Mouse (Mus musculus) common myeloid progenitor, adult 5-6 weeks (primary cell): ENCODE data around the gene Cldn24. TPM values are rescaled to one million over a fixed set of nuclear protein-coding genes. Genes with fewer than 3 reads are reported as not detected.

ENCODE experiments used
- ATAC-seq: replicated peaks from 2 replicates; pipeline ENCODE4 v1.8.0; 2016; ENCODE audit warnings: low read depth, mild to moderate bottlenecking, moderate TSS enrichment, inconsistent platforms; ENCODE audit not compliant: poor library complexity, severe bottlenecking
- total RNA-seq: library from RNA; stranded (forward); fragments of 200-1000, 187-1606 nt; gene quantifications from 2 replicates; pipeline ENCODE4 v1.2.3, GENCODE M21; 2017

Gene Cldn24
- total RNA-seq, 1 experiment from 2014 or later = not detected

GRCm38 (mm10) chr8:47825596-47825995, 3.7 kb downstream of the Cldn24 start:
- no peak for ATAC-seq

DNA sequence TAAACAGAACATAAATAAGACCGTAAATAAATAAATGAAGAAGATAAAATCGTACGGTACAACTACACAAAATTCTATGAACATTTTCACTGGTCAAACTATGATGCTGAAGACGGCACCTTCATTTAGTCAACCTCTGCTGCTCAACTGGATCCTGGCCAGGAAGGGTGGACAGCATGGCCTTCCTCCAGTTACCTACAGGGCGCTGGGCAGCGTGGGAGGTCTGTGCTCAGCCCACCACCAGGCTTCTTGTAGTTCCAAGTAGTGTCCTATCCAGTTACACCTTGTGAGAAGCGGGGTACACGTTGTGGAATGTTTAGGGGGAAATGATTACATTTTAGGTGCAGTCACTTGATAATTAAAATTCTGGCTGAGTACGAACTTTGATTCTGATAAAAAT, 5.0 kb downstream of the Cldn24 start:
- no peak for ATAC-seq

DNA sequence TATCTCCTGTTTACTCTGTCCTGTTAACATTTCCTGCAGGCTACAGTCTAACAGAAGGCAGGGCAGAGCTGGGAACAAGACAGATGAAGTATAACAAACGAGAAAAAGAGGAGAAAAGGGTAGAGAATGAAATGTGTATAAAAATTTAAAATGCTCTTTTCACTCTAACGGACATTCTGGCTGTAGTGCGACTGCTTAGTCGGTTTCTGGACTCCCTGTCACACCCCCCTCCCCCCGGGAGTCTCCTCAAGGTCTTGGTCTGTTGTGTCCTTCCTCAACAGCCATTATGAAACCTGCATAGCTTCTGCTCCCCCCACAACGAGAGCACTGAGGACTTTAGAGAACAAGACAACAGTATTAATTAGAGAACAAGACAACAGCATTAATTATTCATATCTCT, 10.7 kb downstream of the Cldn24 start:
- no peak for ATAC-seq

- ATAC-seq = peak; percentile 80
Observed at GRCm38 (mm10) chr8:47833944-47834343, 12.0 kb downstream of the Cldn24 start.

- no peak for ATAC-seq
Observed at GRCm38 (mm10) chr8:47843063-47843462, 21.1 kb downstream of the Cldn24 start.

DNA sequence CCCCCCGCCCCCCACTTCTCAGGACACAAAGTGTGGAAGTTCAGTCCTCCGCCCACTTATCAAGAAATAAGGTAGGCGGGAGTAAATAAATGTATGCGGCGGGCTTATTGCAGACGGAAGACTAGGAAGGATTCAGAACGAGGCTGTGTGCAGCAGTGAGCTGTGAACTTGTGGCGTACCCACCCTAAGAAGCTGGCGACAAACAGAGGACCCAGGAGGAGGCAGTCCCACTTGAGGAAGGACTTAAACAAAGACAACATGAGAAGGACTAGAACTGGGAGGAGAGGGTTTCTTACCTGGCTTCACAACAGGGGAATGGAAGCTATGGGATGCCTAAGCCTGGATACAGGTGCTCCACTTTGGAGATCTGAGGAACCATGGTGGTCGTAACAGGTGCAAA, 21.7 kb downstream of the Cldn24 start:
- no peak for ATAC-seq

GRCm38 (mm10) chr8:47845956-47846355, 24.0 kb downstream of the Cldn24 start:
- ATAC-seq = no peak

- ATAC-seq = no peak
Observed at GRCm38 (mm10) chr8:47847161-47847560, 25.2 kb downstream of the Cldn24 start.

GRCm38 (mm10) chr8:47847931-47848330, 26.0 kb downstream of the Cldn24 start:
- ATAC-seq = no peak

DNA sequence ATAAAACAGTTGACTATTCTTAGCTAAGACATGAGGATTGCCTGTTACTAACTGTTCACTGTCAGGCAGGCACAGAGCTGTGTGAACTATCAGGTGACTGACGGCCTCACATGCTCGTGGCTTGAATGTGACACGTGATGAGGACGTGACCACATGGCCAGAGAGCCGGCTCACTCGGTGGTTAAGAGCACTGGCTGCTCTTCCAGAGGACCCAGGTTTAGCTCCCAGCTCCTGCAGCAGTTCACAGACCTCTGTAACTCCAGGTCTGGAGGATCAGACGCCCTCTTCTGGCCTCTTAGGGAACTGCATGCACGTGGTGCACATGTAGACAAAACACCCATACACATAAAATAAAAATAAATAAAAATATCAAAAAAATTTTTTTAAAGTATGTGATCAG, 27.9 kb downstream of the Cldn24 start:
- ATAC-seq = no peak

DNA sequence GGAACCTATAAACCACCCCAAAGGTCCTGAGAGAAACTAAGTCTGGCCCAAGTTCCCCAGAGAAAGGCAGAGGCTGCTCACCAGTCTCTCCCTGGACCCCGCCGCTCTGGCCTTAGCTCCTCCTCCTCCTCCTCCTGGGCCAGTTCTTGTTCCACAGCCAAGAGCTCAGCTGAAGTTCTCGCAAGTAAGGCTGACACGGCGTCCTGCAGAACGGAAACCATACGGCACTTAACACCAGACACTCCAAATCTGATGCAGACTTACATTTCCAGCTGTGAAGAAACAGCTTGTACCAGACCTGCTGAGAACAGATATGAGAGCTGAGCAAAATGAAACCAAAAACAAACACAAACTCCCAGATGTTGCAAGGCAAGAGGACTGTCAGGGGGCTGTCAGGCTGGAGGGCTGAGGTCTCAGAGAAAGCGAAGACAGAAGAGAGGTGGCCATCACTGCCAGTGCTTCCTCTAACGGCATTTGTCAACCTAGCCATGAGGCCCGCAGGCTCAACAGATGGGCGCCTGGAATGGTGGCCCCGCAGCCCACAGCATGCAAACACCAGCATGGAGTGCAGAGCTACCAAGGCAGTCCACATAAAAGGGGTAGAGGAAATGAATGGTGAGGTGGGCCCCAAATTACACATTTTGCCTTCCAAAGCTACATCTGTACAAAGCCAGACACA, 30.0 kb downstream of the Cldn24 start:
- ATAC-seq = peak; percentile 83

- ATAC-seq = no peak
Observed at GRCm38 (mm10) chr8:47852737-47853136, 30.8 kb downstream of the Cldn24 start.

DNA sequence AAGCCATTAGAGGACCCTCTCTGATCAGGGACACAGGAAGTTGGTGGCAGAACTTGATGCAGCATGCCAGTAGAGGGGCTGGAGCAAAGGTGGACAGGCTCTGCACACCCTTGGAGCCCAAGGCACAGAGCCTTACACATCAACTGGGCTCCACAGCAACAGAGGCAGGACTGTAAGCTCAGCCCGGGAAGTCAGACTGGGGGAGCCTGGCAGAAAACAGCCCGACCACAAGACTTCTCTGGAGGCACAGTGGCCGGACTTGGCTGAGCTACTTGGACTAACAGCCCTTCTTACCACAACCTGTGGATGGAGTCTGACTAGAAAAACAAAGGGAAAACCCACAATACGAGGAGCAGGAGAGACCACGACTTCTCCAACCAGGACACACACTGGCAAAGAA, 31.4 kb downstream of the Cldn24 start:
- ATAC-seq = no peak

DNA sequence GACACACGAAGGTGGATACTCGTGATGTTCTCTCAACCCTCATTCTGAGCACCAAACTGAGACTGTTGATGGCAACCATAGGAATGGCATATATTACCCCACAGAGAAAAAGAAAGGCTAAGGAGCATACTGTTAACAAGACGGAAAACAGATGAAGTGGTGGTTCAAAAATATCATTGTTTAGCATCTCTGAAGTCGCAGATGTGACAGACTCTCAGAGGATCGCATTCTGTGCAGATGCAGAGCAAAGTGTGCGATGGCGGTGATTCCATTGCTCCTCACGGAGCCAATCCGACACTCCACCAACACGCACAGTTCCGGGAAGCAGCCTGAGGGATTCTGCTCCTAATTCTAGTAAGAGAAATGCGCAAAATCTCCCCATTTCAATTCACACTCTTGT, 37.3 kb downstream of the Cldn24 start:
- no peak for ATAC-seq

DNA sequence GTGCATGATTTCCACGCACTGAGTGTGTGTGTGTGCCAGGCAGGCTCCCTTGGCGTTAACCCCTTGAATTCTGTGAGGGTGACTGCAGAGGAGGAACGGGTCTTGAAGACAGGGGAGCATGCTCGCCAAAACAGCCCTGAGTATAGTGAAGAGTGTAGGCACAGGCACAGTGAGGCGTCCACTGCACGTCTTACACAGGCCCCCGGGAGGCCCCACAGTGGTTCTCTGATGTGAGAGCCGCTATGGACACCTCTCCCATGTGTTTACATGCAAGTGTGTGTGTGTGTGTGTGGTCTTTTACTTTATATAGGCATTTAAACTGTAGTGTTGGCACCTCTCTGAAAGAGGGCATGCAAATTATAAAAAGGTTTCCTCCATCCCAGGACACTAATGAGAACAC, 44.6 kb downstream of the Cldn24 start:
- ATAC-seq = no peak

DNA sequence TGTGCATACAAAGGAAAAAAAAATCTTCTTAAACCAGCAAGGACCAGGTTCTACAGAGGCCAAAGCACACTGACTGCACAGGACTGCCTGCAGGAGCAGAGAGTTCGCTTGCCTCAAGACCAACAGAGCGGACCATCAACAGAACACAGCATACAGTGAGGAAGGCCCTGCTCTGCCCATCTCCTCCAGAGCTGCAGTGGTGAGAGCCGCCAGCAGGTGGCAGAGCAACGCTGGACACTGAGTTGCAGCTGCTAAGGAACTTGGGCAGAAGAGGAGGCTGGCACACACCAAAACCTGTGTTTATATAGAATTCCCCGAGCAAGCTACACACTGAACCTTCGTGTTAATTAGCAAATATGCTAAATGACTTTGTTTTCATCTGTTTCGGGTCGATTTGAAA, 45.1 kb downstream of the Cldn24 start:
- ATAC-seq = peak; percentile 99

Other genes starting within 250 kb of the Cldn24 start
- 65.9 and 66.7 TPM in 2 replicates for gene Ing2, start 146.6 kb upstream of the Cldn24 start, total RNA-seq
- gene Cdkn2aip, start 108.2 kb upstream of the Cldn24 start, total RNA-seq = 33.7 and 36.0 TPM in 2 replicates
- gene Cldn22, start 2.3 kb downstream of the Cldn24 start, total RNA-seq = not detected in 2 replicates
- gene Wwc2, start 168.8 kb downstream of the Cldn24 start, total RNA-seq = 6.4 and 8.9 TPM in 2 replicates